Mouse (Mus musculus) midbrain, postnatal 0 days (tissue): ENCODE measurements around the gene Sh3kbp1. TPM values are rescaled to one million over a fixed set of nuclear protein-coding genes. Genes with fewer than 3 reads are reported as not detected.

ENCODE experiments used
- ATAC-seq: fragments of 200-750 bp; cut with Nextera tagmentation; 2 replicates; pipeline ENCODE4 v1.8.0; 2017; ENCODE audit warnings: moderate number of reproducible peaks, mild to moderate bottlenecking, moderate TSS enrichment, moderate library complexity; ENCODE audit not compliant: low FRiP score
- DNase-seq: peaks from one replicate; pipeline ENCODE4 v3.0.0-alpha.2; 2015; ENCODE audit warnings: low spot score
- H3K27ac ChIP-seq: fragments of 300-500 bp; sonication (generic); 2 replicates; pipeline ENCODE4 v1.5.1; 2014; ENCODE audit warnings: low read depth, mild to moderate bottlenecking, low read length, mixed read lengths
- H3K27me3 ChIP-seq: fragments of 300-500 bp; sonication (generic); 2 replicates; pipeline ENCODE4 v1.6.1; 2014; ENCODE audit warnings: low read length, control low read depth, mixed read lengths; ENCODE audit not compliant: insufficient read depth
- H3K36me3 ChIP-seq: fragments of 300-500 bp; sonication (generic); 2 replicates; pipeline ENCODE4 v1.6.1; 2014; ENCODE audit warnings: low read length, control low read depth, mixed read lengths; ENCODE audit not compliant: insufficient read depth
- H3K4me1 ChIP-seq: fragments of 300-500 bp; sonication (generic); 2 replicates; pipeline ENCODE4 v1.6.1; 2014; ENCODE audit warnings: mild to moderate bottlenecking, control low read depth, antibody characterized with exemption, low read length, mixed read lengths; ENCODE audit not compliant: insufficient read depth
- H3K4me2 ChIP-seq: fragments of 300-500 bp; sonication (generic); 2 replicates; pipeline ENCODE4 v1.6.1; 2014; ENCODE audit warnings: low read depth, mild to moderate bottlenecking, low read length, mixed read lengths; ENCODE audit not compliant: poor library complexity, severe bottlenecking
- H3K4me3 ChIP-seq: fragments of 300-500 bp; sonication (generic); 2 replicates; pipeline ENCODE4 v1.5.1; 2014; ENCODE audit warnings: low read depth, mild to moderate bottlenecking, low read length, moderate library complexity
- H3K9ac ChIP-seq: fragments of 300-500 bp; sonication (generic); replicated peaks from 2 replicates; pipeline ENCODE4 v1.6.1; 2014; ENCODE audit warnings: mild to moderate bottlenecking, low read length, moderate library complexity, mixed read lengths; ENCODE audit not compliant: poor library complexity, severe bottlenecking
- H3K9me3 ChIP-seq: fragments of 300-500 bp; sonication (generic); 2 replicates; pipeline ENCODE4 v1.6.1; 2016; ENCODE audit warnings: low read length, control low read depth
- CTCF ChIP-seq: IDR thresholded peaks from 2 replicates; pipeline ENCODE4 v1.5.1; 2016; ENCODE audit warnings: antibody characterized with exemption, mild to moderate bottlenecking
- WGBS: fragments of 180-500 bp; shearing (Covaris S2); extraction: QIAGEN DNeasy Blood & Tissue Kit; methylation state at CpG from one replicate; pipeline ENCODE4 v1.1.7; 2014; 5-methylcytosine and 5-hydroxymethylcytosine counted together
- polyA plus RNA-seq: library from polyadenylated mRNA; unstranded; fragments of >200 nt; fragmentation: Nextera tagmentation; extraction: Ambion mirVana; gene quantifications from 2 replicates; pipeline ENCODE4 v1.2.1, GENCODE M21; 2015
- total RNA-seq: library from RNA; depleted of rRNA; stranded (reverse); fragments of >200 nt; gene quantifications from 2 replicates; pipeline ENCODE4 v1.2.3, GENCODE M21; 2014

Gene Sh3kbp1
- total and polyA plus RNA-seq, 2 experiments from 2014 or later: 41.9 to 42.4 TPM

DNA sequence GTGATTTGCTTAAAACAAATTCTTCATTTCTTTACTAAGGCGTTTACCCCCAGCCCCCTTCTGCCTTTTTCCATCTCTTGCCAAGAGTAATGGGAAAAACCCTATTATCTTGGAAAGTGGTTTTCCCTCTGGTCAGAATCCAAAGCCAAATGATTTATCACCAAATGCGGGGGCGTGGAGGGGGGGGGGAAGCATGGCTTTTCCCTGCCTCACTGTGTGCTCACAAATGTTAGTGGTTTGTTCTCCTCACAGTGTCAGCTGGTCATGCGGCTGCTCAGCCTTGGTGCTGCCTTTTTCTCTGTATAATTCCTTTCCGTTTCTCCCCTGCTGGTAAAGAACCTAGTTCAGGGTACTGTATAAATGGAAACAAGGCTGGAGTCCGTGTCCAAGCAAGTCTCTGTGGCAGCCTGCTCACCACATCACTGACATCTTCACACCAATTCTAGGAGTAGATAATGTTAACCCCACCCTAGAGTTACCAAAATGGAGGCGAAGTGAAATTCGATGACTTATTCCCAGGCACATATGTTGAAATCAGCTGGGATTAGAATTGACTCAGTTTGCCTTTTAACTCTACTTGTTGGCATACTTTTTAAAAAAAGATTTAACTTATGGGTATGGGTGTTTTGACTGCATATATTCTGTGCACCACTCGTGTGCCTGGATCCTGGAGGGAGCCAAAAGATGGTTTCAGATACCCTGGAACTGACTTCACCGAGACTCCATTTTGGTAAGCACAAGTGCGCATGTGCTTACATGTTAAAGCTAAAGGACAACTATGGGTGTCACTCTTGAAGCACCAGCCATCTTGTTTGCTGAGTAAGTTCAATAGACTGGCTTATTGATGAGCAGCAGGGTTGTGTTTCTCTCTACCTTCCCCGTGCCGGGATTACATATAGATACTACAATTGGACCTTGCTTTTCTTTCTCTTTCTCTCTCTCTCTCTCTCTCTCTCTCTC is 84.3 kb downstream of the Sh3kbp1 start:
- no peak for ATAC-seq
- no peak overlapping the region for H3K27ac ChIP-seq
- no peak for TF ChIP-seq CTCF
- no peaks in the 10 kb centered on the region for H3K9me3 ChIP-seq
- no peak overlapping the region for H3K4me3 ChIP-seq
- no peaks in the 10 kb centered on the region for H3K4me1 ChIP-seq
- peaks cover 3% of the 10 kb centered on the region; the same call in 1 of the 2 replicates for H3K27me3 ChIP-seq
- DNase-seq: no peak
- H3K36me3 ChIP-seq: no peaks in the 10 kb centered on the region
- H3K4me2 ChIP-seq: no peak overlapping the region
- 88% methylated on average over 13 of the region's 13 CpGs for WGBS
- no peak overlapping the region for H3K9ac ChIP-seq

- Histone ChIP-seq H3K4me3 (no peak overlapping the region), H3K9me3 (no peaks in the 10 kb centered on the region), H3K4me2 (no peak overlapping the region), H3K27me3 (peaks cover 3% of the 10 kb centered on the region; the same call in 1 of the 2 replicates), H3K4me1 (no peaks in the 10 kb centered on the region), H3K36me3 (no peaks in the 10 kb centered on the region), H3K27ac (no peak overlapping the region), H3K9ac (no peak overlapping the region)
- WGBS: 79% methylated on average over 2 of the region's 2 CpGs
- no peak for ATAC-seq
- DNase-seq: no peak
- no peak for TF ChIP-seq CTCF
Measured at GRCm38 (mm10) chrX:159713191-159713590, 86.1 kb downstream of the Sh3kbp1 start.

DNA sequence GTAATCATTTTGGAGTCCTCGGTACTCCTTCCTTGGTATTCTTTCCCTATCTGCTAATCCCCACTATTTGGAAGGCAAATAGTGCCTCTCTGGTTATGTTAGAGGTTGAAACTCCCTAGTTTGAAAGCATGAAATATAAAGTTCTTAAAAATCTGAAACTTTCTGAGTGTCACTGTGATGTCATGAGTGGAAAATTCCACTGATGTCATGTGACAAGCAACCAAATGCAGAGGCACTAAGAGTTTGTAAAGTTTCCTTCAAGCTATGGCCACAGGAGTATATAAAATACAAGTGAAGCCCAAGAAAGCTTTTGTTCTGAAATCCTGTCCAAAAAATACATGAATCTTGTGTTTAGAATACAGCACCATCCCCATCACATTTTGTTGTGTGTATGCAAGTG is 94.3 kb downstream of the Sh3kbp1 start:
- TF ChIP-seq CTCF: no peak
- DNase-seq (no peak), ATAC-seq (no peak)
- Histone ChIP-seq H3K36me3 (no peaks in the 10 kb centered on the region), H3K4me1 (no peaks in the 10 kb centered on the region), H3K9me3 (no peaks in the 10 kb centered on the region), H3K27me3 (peaks cover 5% of the 10 kb centered on the region; the same call in 1 of the 2 replicates), H3K4me3 (no peak overlapping the region), H3K4me2 (no peak overlapping the region), H3K27ac (no peak overlapping the region), H3K9ac (no peak overlapping the region)
- 84% methylated on average over 1 of the region's 1 CpGs for WGBS

- no peak overlapping the region for H3K27ac ChIP-seq
- TF ChIP-seq CTCF: no peak
- no peaks in the 10 kb centered on the region for H3K27me3 ChIP-seq
- no peaks in the 10 kb centered on the region for H3K4me1 ChIP-seq
- no peaks in the 10 kb centered on the region for H3K9me3 ChIP-seq
- H3K4me3 ChIP-seq: no peak overlapping the region
- H3K9ac ChIP-seq: no peak overlapping the region
- no peak overlapping the region for H3K4me2 ChIP-seq
- no peaks in the 10 kb centered on the region for H3K36me3 ChIP-seq
- no peak for DNase-seq
- ATAC-seq: no peak
- 91% methylated on average over 3 of the region's 3 CpGs for WGBS
Measured at GRCm38 (mm10) chrX:159731421-159731820, 104.3 kb downstream of the Sh3kbp1 start.

DNA sequence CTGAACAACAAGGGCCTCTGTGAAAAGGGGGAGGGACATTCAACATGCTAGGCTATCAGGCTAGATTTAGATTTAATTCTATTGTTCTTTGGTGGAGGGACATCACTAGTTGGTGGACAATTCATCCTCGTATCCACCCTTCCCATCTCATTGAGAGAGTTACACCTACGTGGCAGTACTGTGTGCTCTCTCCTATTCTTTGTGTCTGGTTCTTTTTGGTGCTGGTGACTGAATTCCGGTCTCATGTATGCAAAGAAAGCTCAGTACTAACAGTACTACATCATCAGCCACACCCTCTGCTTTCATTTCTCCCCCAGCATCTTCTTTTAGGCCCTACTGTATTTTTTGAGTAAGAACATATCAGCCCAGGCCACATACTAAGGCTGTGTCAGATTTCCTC is 105.8 kb downstream of the Sh3kbp1 start:
- 73% methylated on average over 3 of the region's 3 CpGs for WGBS
- Histone ChIP-seq H3K27me3 (no peaks in the 10 kb centered on the region), H3K36me3 (no peaks in the 10 kb centered on the region), H3K9ac (no peak overlapping the region), H3K4me2 (no peak overlapping the region), H3K4me3 (no peak overlapping the region), H3K9me3 (no peaks in the 10 kb centered on the region), H3K4me1 (no peaks in the 10 kb centered on the region), H3K27ac (no peak overlapping the region)
- no peak for TF ChIP-seq CTCF
- no peak for ATAC-seq
- no peak for DNase-seq

- Histone ChIP-seq H3K4me2 (no peak overlapping the region), H3K9me3 (no peaks in the 10 kb centered on the region), H3K27me3 (no peaks in the 10 kb centered on the region), H3K27ac (no peak overlapping the region), H3K36me3 (no peaks in the 10 kb centered on the region), H3K9ac (no peak overlapping the region), H3K4me1 (no peaks in the 10 kb centered on the region), H3K4me3 (no peak overlapping the region)
- TF ChIP-seq CTCF: no peak
- DNase-seq (no peak), ATAC-seq (no peak)
- WGBS: 88% methylated on average over 2 of the region's 2 CpGs
Measured at GRCm38 (mm10) chrX:159733948-159734347, 106.9 kb downstream of the Sh3kbp1 start.
